Mouse (Mus musculus): ENCODE data around the gene Gm382. TPM values are rescaled to one million over a fixed set of nuclear protein-coding genes. Genes with fewer than 3 reads are reported as not detected.

The Gm382 gene
- polyA plus RNA-seq (2012), result not detected in 2 replicates

DNA sequence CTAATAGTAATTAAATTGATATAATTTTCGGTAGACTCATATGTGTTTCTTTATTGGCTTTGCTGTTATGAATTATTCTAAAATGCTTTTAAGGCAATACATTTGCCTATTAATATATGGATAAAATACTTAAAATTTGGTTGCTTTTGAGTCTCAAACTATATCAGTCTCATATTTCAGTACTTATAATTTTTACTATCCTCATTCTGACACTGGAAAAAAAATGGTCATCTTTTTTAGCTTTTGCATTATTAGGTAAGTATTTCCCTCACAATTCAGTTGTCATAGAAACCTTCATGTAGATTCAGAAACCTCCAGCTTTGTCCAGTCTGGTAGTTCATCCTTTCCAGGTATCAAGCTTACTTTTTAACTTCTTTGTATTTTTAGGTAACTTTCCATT, at the start of gene Gm382:
Gene Gm382 (plus strand): TSS at position 301 of the 400 bp plus-strand sequence.

Other genes starting within 250 kb of the Gm382 start
- not detected in 2 replicates for gene 4932411N23Rik, start 224.1 kb upstream of the Gm382 start, polyA plus RNA-seq (2012)

Measured in megakaryocyte-erythroid progenitor cell, adult 5 weeks (primary cell).